Mouse (Mus musculus) megakaryocyte, adult 5-6 weeks (primary cell): ENCODE results near the gene Gemin2. TPM values are rescaled to one million over a fixed set of nuclear protein-coding genes. Genes with fewer than 3 reads are reported as not detected.
A peak's percentile ranks its signal among the peaks of the same experiment; 100 is the strongest.
"Not testable (repeated sequence)": the region's sequence is repeated elsewhere in the genome, so short reads cannot be mapped to it uniquely, and the experiment has no call there.

Experiments
- ATAC-seq: 2 replicates; pipeline ENCODE4 v1.8.0; 2016; ENCODE audit warnings: mild to moderate bottlenecking, inconsistent platforms; ENCODE audit not compliant: poor library complexity, severe bottlenecking
- total RNA-seq, 2 experiments: library from RNA; stranded (forward) in 1 of 2; stranded (reverse) in 1 of 2; fragments of 153-499, 151-499 nt in 1 of 2; fragments of 221-1000, 200-1000 nt in 1 of 2; gene quantifications; 2 replicates each; pipeline versions ENCODE4 v1.2.3 to v1.2.4; 2015 to 2017

Gemin2 gene
- total RNA-seq, 2 experiments from 2014 or later = 9.3 to 14.3 TPM

GRCm38 (mm10) chr12:59056222-59056621 lies 43.0 kb downstream of the Gemin2 start:
- no peak for ATAC-seq

DNA sequence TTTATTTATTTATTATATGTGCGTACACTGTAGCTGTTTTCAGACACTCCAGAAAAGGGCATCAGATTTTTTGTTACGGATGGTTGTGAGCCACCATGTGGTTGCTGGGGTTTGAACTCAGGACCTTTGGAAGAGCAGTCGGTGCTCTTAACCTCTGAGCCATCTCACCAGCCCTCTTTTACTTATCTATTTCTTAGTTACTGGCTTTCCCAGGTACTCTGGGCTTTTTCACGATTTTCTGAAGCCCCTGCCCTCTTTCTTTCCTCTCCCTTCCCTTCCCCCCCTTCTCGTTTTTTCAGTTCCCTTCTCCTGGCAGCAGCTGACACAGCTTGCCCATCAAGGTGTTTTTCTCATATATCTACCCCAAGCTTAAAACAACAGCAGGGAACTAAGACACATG lies 45.0 kb downstream of the Gemin2 start:
- not testable (repeated sequence) for ATAC-seq

GRCm38 (mm10) chr12:59060322-59060721 lies 47.1 kb downstream of the Gemin2 start:
- no peak for ATAC-seq

- peak; percentile 93 for ATAC-seq
These were observed 47.9 kb downstream of the Gemin2 start, which contains the start of gene Trappc6b for GRCm38 (mm10) chr12:59060993-59061595. Gene Trappc6b, minus strand, starts transcription at chr12:59061472.

DNA sequence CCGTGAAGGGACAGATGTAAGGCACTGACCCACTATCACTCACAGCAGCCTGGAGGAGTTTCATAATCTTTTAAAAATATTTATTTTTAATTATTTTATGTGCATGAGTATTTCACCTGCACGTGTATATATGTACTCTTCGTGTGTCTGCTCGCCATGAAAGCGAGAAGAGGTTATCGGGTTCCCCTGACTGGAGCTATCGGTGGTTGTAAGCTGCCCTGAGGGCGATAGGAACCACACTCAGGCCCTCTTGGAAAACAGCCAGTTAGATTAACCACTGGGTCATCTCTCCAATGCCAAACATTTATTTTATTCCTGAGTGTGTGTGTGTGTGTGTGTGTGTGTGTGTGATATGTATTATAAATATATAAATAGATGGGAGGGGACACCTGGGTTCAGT lies 51.6 kb downstream of the Gemin2 start:
- no peak for ATAC-seq

DNA sequence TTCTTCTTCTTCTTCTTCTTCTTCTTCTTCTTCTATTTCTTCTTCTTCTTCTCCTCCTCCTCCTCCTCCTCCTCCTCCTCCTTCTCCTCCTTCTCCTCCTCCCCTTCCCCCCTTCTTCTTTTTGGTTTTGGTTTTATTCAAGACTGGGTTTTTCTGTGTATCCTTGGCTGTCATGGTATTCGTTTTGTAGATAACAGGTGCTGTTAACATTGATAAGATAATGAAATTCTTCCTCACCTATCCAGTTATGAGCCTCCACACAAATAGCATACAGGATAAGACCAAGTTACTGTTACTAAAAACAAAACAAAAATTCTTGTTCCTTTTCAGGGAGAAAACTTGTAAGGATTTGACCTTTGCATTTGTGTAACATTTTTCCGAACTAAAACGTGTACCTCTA lies 52.6 kb downstream of the Gemin2 start:
- ATAC-seq = no peak

DNA sequence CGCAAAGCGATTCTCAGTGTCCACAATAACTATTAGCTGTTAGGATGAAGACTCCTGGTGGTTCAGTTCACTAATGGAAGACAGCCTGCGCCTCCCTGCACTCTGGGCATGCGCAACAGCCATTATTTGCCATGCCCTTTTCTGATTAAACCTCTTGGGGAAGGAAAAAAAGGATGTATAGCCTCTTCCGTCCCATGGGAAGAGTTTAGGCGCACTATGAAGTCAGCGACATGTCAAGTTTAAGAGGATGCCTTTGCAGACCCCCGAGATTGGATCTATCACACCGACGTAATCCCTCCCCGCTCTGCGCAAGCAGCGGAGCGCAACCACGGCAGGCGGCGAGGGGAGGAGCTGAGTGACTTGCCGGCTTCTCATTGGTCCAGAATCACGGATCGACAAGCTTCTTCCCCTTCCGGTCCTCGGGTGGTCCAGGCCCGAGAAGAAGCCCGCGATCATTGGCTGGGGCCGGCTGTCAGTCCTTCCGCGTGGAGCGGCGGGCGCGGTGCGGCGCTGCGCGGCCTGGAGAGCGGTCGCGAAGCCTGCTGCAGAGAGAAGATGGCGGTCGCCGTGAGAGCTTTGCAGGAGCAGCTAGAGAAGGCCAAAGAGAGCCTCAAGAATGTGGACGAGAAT lies 53.4 kb downstream of the Gemin2 start, which contains the start of gene Pnn:
Pnn (plus strand) TSS at position 437 of the 630 bp plus-strand sequence.
- ATAC-seq = peak; percentile 99

DNA sequence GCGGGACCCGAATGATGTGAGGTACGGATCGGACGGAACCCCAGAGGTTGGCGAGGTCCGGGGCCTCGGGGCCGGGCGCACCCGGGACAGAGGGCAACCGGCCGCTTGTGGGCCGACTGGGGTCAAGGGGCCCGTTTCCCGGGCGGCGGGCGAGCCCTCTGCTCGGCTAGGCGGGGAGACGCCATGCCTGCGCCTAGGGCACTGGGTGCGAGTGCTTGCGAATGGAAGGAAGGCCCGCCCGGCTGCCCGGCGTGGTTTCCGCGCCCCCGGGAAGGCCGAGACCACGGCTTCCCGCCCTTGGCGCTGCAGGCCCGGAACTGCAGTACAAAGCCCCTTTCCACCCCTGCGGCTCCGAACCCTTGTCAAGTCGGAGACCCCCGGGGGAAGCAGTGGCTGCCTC lies 53.9 kb downstream of the Gemin2 start:
- peak; percentile 1; the same call in 1 of the 2 replicates for ATAC-seq

- ATAC-seq = no peak
These were observed 55.6 kb downstream of the Gemin2 start for GRCm38 (mm10) chr12:59068791-59069190.

- no peak for ATAC-seq
These were observed 59.1 kb downstream of the Gemin2 start for GRCm38 (mm10) chr12:59072286-59072685.

DNA sequence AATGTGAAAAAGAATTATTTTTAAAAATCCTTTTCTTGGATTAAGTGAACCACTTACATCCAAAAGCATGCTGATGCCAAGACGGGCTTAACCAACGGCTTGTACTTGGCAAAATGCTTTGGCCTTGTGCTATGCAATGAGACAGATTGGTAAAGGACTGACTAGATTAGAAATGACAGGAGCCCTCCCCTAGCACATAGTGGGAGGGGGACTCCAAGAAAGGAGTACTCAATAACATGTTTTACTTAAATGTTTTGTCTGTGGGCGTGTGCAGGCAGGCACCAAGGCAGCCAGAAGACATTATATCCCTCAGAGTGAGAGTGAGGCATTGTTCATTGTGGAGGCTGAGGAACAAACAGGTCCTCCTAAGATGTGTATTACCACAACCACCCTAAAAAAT lies 60.9 kb downstream of the Gemin2 start:
- no peak for ATAC-seq

DNA sequence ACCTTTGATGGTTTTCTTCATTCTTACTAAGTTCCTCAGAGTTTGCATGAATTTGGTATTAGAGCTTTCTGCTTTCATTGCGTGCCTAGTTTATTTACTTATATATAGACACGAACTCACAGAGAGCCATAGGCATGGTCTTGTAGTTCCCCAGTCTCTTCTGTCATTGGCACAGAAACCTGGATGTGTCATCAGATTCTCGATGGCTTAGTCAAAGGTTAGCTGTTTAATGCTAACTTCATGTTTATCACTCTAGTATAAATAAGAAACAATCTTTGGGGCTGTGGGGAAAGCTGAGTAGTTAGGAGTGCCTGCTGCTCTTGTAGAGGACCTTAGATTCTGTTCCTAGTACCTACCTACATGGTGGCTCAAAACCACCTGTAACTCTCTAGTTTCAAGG lies 63.8 kb downstream of the Gemin2 start:
- no peak for ATAC-seq

GRCm38 (mm10) chr12:59077883-59078282 lies 64.7 kb downstream of the Gemin2 start:
- no peak for ATAC-seq

Other genes starting within 250 kb of the Gemin2 start
- 17.5 and 21.1 TPM in 2 replicates for gene Sec23a, start 1.4 kb upstream of the Gemin2 start, total RNA-seq (2015)
- gene Sec23a, start 1.4 kb upstream of the Gemin2 start, total RNA-seq (2017) = 20.5 and 21.1 TPM in 2 replicates
- gene Trappc6b, start 48.1 kb downstream of the Gemin2 start, total RNA-seq (2015) = 86.7 and 89.7 TPM in 2 replicates
- gene Trappc6b, start 48.1 kb downstream of the Gemin2 start, total RNA-seq (2017) = 47.0 and 65.2 TPM in 2 replicates
- 45.4 and 47.7 TPM in 2 replicates for gene Pnn, start 53.5 kb downstream of the Gemin2 start, total RNA-seq (2015)
- gene Pnn, start 53.5 kb downstream of the Gemin2 start, total RNA-seq (2017) = 67.4 and 83.2 TPM in 2 replicates
- gene Mia2, start 82.4 kb downstream of the Gemin2 start, total RNA-seq (2015) = 259 and 268 TPM in 2 replicates
- 263 and 350 TPM in 2 replicates for gene Mia2, start 82.4 kb downstream of the Gemin2 start, total RNA-seq (2017)
- gene Fbxo33, start 206.3 kb downstream of the Gemin2 start, total RNA-seq (2015) = 39.6 and 54.6 TPM in 2 replicates
- gene Fbxo33, start 206.3 kb downstream of the Gemin2 start, total RNA-seq (2017) = 32.0 and 35.7 TPM in 2 replicates